Mouse (Mus musculus) heart, postnatal 0 days (tissue): ENCODE results near the gene Eef2. TPM values are rescaled to one million over a fixed set of nuclear protein-coding genes. Genes with fewer than 3 reads are reported as not detected.
"Not testable (repeated sequence)": the region's sequence is repeated elsewhere in the genome, so short reads cannot be mapped to it uniquely, and the experiment has no call there.

ENCODE experiments used
- ATAC-seq: fragments of 200-750 bp; cut with Nextera tagmentation; 2 replicates; pipeline ENCODE4 v1.8.0; 2017; ENCODE audit warnings: low read depth, moderate number of reproducible peaks, moderate library complexity; ENCODE audit not compliant: insufficient read depth
- DNase-seq: peaks from one replicate; pipeline ENCODE4 v3.0.0-alpha.2; 2016; ENCODE audit warnings: low spot score
- H3K27ac ChIP-seq: fragments of 300-500 bp; sonication (generic); 2 replicates; pipeline ENCODE4 v1.5.1; 2014; ENCODE audit warnings: low read depth, mild to moderate bottlenecking
- H3K27me3 ChIP-seq: fragments of 300-500 bp; sonication (generic); 2 replicates; pipeline ENCODE4 v1.6.1; 2014; ENCODE audit warnings: low read length, mixed read lengths; ENCODE audit not compliant: control insufficient read depth, insufficient read depth
- H3K36me3 ChIP-seq: fragments of 300-500 bp; sonication (generic); replicated peaks from 2 replicates; pipeline ENCODE4 v1.6.1; 2014; ENCODE audit warnings: low read length, mixed read lengths; ENCODE audit not compliant: control insufficient read depth, insufficient read depth
- H3K4me1 ChIP-seq: fragments of 300-500 bp; sonication (generic); 2 replicates; pipeline ENCODE4 v1.6.1; 2014; ENCODE audit warnings: antibody characterized with exemption; ENCODE audit not compliant: control insufficient read depth, insufficient read depth
- H3K4me2 ChIP-seq: fragments of 300-500 bp; sonication (generic); 2 replicates; pipeline ENCODE4 v1.6.1; 2014; ENCODE audit warnings: low read depth, mild to moderate bottlenecking, low read length, moderate library complexity
- H3K4me3 ChIP-seq: fragments of 300-500 bp; sonication (generic); 2 replicates; pipeline ENCODE4 v1.5.1; 2014; ENCODE audit warnings: low read depth, low read length
- H3K9ac ChIP-seq: fragments of 300-500 bp; sonication (generic); replicated peaks from 2 replicates; pipeline ENCODE4 v1.6.1; 2014; ENCODE audit warnings: low read depth, low read length, mixed read lengths
- H3K9me3 ChIP-seq: fragments of 300-500 bp; sonication (generic); replicated peaks from 2 replicates; pipeline ENCODE4 v1.6.1; 2016; ENCODE audit warnings: low read length; ENCODE audit not compliant: control insufficient read depth
- CTCF ChIP-seq: IDR thresholded peaks from 2 replicates; pipeline ENCODE4 v1.5.1; 2016; ENCODE audit warnings: antibody characterized with exemption, control low read depth, low read depth
- EP300 ChIP-seq: IDR thresholded peaks from 2 replicates; pipeline ENCODE4 v1.6.1; 2016; ENCODE audit warnings: antibody characterized with exemption, low read depth
- WGBS: fragments of 180-500 bp; shearing (Covaris S2); extraction: QIAGEN DNeasy Blood & Tissue Kit; methylation state at CpG from one replicate; pipeline ENCODE4 v1.1.7; 2014; 5-methylcytosine and 5-hydroxymethylcytosine counted together
- polyA plus RNA-seq: library from polyadenylated mRNA; unstranded; fragments of >200 nt; fragmentation: Nextera tagmentation; extraction: Ambion mirVana; gene quantifications from 2 replicates; pipeline ENCODE4 v1.2.1, GENCODE M21; 2015
- total RNA-seq: library from RNA; depleted of rRNA; stranded (reverse); fragments of >200 nt; gene quantifications from 2 replicates; pipeline ENCODE4 v1.2.3, GENCODE M21; 2014; ENCODE audit warnings: low replicate concordance

The Eef2 gene
- total and polyA plus RNA-seq, 2 experiments from 2014 or later: 370 to 1,828 TPM

DNA sequence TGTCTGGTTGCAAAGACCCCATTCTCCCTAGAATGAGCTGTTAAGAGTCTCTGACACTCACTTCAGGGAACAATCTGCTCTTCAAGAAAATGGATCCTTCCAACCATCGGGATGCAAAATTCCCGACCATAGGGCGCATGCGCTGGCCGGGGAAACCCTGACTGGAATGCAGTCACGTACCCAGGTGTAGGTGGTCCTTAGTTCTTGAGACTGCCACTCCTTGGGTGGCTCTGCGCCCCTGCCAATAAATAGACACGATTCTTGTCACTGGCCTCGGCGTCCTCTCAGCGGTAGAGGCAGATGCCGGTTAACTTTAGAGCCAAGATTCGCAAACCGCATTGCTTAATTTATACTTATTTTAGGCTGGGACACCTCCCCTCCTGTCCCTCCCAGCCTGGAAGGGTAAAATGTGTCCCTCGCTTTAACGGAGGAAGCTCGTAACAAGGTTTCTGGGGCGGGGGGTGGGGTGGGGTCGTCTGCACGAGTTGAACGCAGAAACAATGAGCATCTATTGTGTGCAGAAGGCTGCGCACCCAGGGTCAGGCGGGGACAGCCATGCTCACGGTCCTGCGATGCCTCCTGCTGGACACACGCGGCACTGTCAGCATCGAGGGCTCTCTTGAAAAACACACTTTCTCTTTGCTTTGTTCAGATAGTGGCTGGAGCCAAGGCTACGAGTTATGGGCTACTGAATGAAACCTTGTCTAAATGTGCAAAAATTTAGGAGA is 1.6 kb upstream of the Eef2 start:
- H3K4me2 ChIP-seq: peak overlapping the region; percentile 53
- no peaks in the 10 kb centered on the region for H3K27me3 ChIP-seq
- H3K4me3 ChIP-seq: peak overlapping the region; percentile 29
- H3K4me1 ChIP-seq: peaks cover 20% of the 10 kb centered on the region
- H3K27ac ChIP-seq: peak overlapping the region; percentile 95
- H3K9me3 ChIP-seq: no peaks in the 10 kb centered on the region
- 4% methylated on average over 29 of the region's 29 CpGs for WGBS
- TF ChIP-seq CTCF (peak; percentile 91), EP300 (no peak)
- no peak overlapping the region for H3K9ac ChIP-seq
- peak; percentile 86 for DNase-seq
- ATAC-seq: peak; percentile 48
- H3K36me3 ChIP-seq: peaks cover 25% of the 10 kb centered on the region

- not testable (repeated sequence) for H3K27me3 ChIP-seq, DNase-seq, ATAC-seq, H3K9me3 ChIP-seq, H3K9ac ChIP-seq
- peak overlapping the region; percentile 53 for H3K4me2 ChIP-seq
- peaks cover 31% of the 10 kb centered on the region for H3K36me3 ChIP-seq
- H3K4me1 ChIP-seq: peaks cover 20% of the 10 kb centered on the region
- H3K4me3 ChIP-seq: peak overlapping the region; percentile 29
- 12% methylated on average over 4 of the region's 4 CpGs for WGBS
- H3K27ac ChIP-seq: peak overlapping the region; percentile 95
Observed at GRCm38 (mm10) chr10:81175345-81175701, 1.1 kb upstream of the Eef2 start.

- H3K9me3 ChIP-seq: no peaks in the 10 kb centered on the region
- peak overlapping the region; percentile 95 for H3K27ac ChIP-seq
- 0 out of 2 replicates have a peak overlapping the region, but pooled peaks have one; percentile 8 for H3K9ac ChIP-seq
- WGBS: 6% methylated on average over 13 of the region's 13 CpGs
- DNase-seq (no peak), ATAC-seq (peak; percentile 4; the same call in 1 of the 2 replicates)
- H3K4me1 ChIP-seq: peaks cover 20% of the 10 kb centered on the region
- no peak for TF ChIP-seq CTCF
- H3K36me3 ChIP-seq: peaks cover 37% of the 10 kb centered on the region
- no peaks in the 10 kb centered on the region for H3K27me3 ChIP-seq
- H3K4me3 ChIP-seq: peak overlapping the region; percentile 88
- peak overlapping the region; percentile 56 for H3K4me2 ChIP-seq
Observed at GRCm38 (mm10) chr10:81175936-81176465, 430 bp upstream of the Eef2 start.

DNA sequence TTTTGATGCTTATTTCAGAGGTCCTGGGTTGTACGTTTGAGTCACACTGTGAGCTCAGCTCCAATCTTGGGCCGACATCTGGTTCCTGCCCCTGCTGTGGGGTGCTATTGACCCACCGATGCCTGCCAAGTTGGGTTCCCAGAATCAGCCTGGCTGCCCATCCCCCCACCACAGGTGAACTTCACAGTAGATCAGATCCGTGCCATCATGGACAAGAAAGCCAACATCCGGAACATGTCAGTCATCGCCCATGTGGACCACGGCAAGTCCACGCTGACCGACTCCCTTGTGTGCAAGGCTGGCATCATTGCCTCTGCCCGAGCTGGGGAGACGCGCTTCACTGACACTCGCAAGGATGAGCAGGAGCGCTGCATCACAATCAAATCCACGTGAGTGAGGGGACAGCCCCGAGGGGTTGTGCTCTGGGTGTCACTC is 1.1 kb downstream of the Eef2 start:
- peak; percentile 11 for DNase-seq
- peak overlapping the region; percentile 95 for H3K27ac ChIP-seq
- WGBS: 3% methylated on average over 16 of the region's 16 CpGs
- H3K4me2 ChIP-seq: peak overlapping the region; percentile 89
- TF ChIP-seq CTCF: no peak
- TF ChIP-seq EP300: no peak
- peak overlapping the region; percentile 96 for H3K9ac ChIP-seq
- no peaks in the 10 kb centered on the region for H3K9me3 ChIP-seq
- peaks cover 20% of the 10 kb centered on the region for H3K4me1 ChIP-seq
- no peaks in the 10 kb centered on the region for H3K27me3 ChIP-seq
- peak overlapping the region; percentile 88 for H3K4me3 ChIP-seq
- H3K36me3 ChIP-seq: peaks cover 52% of the 10 kb centered on the region
- ATAC-seq: no peak

GRCm38 (mm10) chr10:81177958-81178712 is 1.7 kb downstream of the Eef2 start:
- no peak for TF ChIP-seq CTCF
- TF ChIP-seq EP300: no peak
- peaks cover 52% of the 10 kb centered on the region for H3K36me3 ChIP-seq
- 0 out of 2 replicates have a peak overlapping the region, but pooled peaks have one; percentile 95 for H3K27ac ChIP-seq
- 42% methylated on average over 14 of the region's 14 CpGs for WGBS
- no peaks in the 10 kb centered on the region for H3K27me3 ChIP-seq
- DNase-seq: peak; percentile 5
- H3K4me1 ChIP-seq: peaks cover 20% of the 10 kb centered on the region
- H3K9ac ChIP-seq: peak overlapping the region; percentile 96
- peak overlapping the region; percentile 88 for H3K4me3 ChIP-seq
- H3K9me3 ChIP-seq: no peaks in the 10 kb centered on the region
- ATAC-seq: no peak
- peak overlapping the region; percentile 89 for H3K4me2 ChIP-seq
